Comparison of ENCODE assay signal across 9 mouse cellular contexts in the genomic region with DNA sequence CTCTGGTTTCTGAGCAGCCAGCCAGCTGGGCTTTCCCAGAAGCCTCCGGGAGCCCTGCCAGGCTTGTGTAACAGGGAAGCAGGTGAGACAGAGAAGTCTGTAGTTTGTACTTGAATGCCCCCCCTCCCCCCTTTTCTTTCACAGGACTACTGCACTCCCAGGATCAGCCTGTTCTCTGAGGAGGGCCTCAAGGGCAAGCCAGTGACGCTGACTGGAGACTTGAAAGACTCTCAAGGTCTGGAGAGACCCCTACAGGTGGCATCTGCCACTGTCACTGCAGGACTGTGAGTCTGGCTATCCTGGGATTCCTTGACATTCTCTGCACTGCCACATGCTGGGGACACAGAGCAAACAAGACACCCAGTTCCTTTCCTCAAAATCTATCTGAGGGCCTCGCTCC. TPM values are rescaled to one million over a fixed set of nuclear protein-coding genes. Genes with fewer than 3 reads are reported as not detected.
DNase-seq lines count a peak whose midpoint lies in the region; ATAC-seq lines count a peak whose summit lies in the region.
"Had no signal": no experiment of that assay in that cellular context is flagged by ENCODE, and none has a peak within 500 bp of the region (broad histone marks: within the 10 kb centered on the region; RNA-seq: fewer than 3 reads in every experiment).

No protein-coding gene starts in this region.

- peak; percentile 58 for ATAC-seq in megakaryocyte progenitor cell, adult 5-6 weeks (replicated peaks; ENCODE audit: poor library complexity)
- ATAC-seq: Patski had no signal

- DNase-seq in adrenal gland, postnatal 14 days = peak; percentile 69
- no peak for DNase-seq in adrenal gland, adult 18-20 months (ENCODE audit: low spot score in 2 of 2)
- peak; percentile 59 for DNase-seq in urinary bladder, postnatal 14 days (ENCODE audit: low spot score)
- no peak for DNase-seq in urinary bladder, postnatal 36 days (ENCODE audit: low spot score in 2 of 2)
- peak; percentile 60 for DNase-seq in forelimb bud, embryonic 11.5 days (ENCODE audit: low read depth, low spot score)
- peak; percentile 73 to 87 for DNase-seq in kidney, postnatal 25 days
- DNase-seq in thymus, adult 18-20 months = peak; percentile 20 to 43

RNA-seq across cellular contexts. Expression of a gene that starts 16.2 kb away (rescaled TPM):
- total RNA-seq in adrenal gland, postnatal 14 days (2021) = 9.3 and 78.8 TPM in 2 replicates
- 10 to 100 TPM; 14.0 to 19.9 TPM for total RNA-seq in adrenal gland, adult 18-20 months (2021)
- 291 and 358 TPM in 2 replicates for total RNA-seq in megakaryocyte progenitor cell, adult 5-6 weeks (2015)
- 339 and 505 TPM in 2 replicates for total RNA-seq in megakaryocyte progenitor cell, adult 5-6 weeks (2017)

RNA-seq across cellular contexts. Expression of a gene that starts 18.1 kb away (rescaled TPM):
- total RNA-seq in adrenal gland, postnatal 14 days (2021) = not detected in 2 replicates
- under 1 TPM in 1 of 2 experiments, not detected in 1; 0.13 TPM for total RNA-seq in adrenal gland, adult 18-20 months (2021)
- total RNA-seq in megakaryocyte progenitor cell, adult 5-6 weeks (2015) = 0.77 and 2.2 TPM in 2 replicates
- total RNA-seq in megakaryocyte progenitor cell, adult 5-6 weeks (2017) = 0.37 and 0.71 TPM in 2 replicates

RNA-seq across cellular contexts. Expression of a gene that starts 23.7 kb away (rescaled TPM):
- total RNA-seq in adrenal gland, postnatal 14 days (2021) = 6.2 and 8.4 TPM in 2 replicates
- total RNA-seq in adrenal gland, adult 18-20 months (2021) = 10 to 100 TPM in 1 of 2 experiments, 1 to 10 TPM in 1; 8.7 to 12.6 TPM
- 9.2 and 10.7 TPM in 2 replicates for total RNA-seq in megakaryocyte progenitor cell, adult 5-6 weeks (2015)
- total RNA-seq in megakaryocyte progenitor cell, adult 5-6 weeks (2017) = 6.5 and 7.3 TPM in 2 replicates

RNA-seq across cellular contexts. Expression of a gene that starts 25.1 kb away (rescaled TPM):
- 0.26 TPM in 1 of 2 replicates, not detected in the other for total RNA-seq in adrenal gland, postnatal 14 days (2021)
- total RNA-seq in adrenal gland, adult 18-20 months (2021) = under 1 TPM in 1 of 2 experiments, not detected in 1; 0.32 TPM
- not detected in 2 replicates for total RNA-seq in megakaryocyte progenitor cell, adult 5-6 weeks (2015)
- total RNA-seq in megakaryocyte progenitor cell, adult 5-6 weeks (2017) = not detected in 2 replicates

RNA-seq across cellular contexts. Expression of a gene that starts 49.9 kb away (rescaled TPM):
- total RNA-seq in adrenal gland, postnatal 14 days (2021) = 79.0 and 117 TPM in 2 replicates
- 100 to 1,000 TPM in 1 of 2 experiments, 10 to 100 TPM in 1; 73.4 to 102 TPM for total RNA-seq in adrenal gland, adult 18-20 months (2021)
- 724 and 761 TPM in 2 replicates for total RNA-seq in megakaryocyte progenitor cell, adult 5-6 weeks (2015)
- 230 and 307 TPM in 2 replicates for total RNA-seq in megakaryocyte progenitor cell, adult 5-6 weeks (2017)

Comparison
In these comparisons a context has a peak if more than half of its experiments do, and no peak if none do; other contexts are left out.
1. DNase-seq: peak in adrenal gland, postnatal 14 days (single experiment), urinary bladder, postnatal 14 days (single experiment), forelimb bud, embryonic 11.5 days (single experiment), kidney, postnatal 25 days (2 of 2) and thymus, adult 18-20 months (2 of 2); none in adrenal gland, adult 18-20 months (0 of 2) and urinary bladder, postnatal 36 days (0 of 2).